9 mouse cellular contexts compared by ENCODE assay signal in the genomic region with DNA sequence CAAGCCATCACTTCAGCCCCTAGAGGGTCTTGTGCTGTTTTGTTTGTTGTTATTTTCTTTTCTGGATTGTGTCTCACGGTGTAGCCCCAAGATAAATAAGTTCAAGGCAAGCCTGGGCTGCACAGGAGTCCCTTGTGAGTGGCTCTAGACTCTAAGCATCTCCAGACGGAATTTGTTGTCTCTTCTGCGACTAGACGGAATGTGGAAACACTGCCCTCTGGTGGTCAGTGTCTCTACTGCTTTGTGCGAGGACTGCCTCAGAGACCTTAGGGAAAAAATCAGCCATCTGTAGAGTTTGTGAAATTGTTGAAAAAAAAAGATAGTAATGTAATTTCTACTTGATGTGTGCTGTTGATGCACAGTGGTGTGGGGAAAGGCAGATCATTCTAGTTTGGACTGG. TPM values are rescaled to one million over a fixed set of nuclear protein-coding genes. Genes with fewer than 3 reads are reported as not detected.
DNase-seq lines count a peak whose midpoint lies in the region; ATAC-seq and TF ChIP-seq lines count a peak whose summit lies in the region.
"Had no signal": no experiment of that assay in that cellular context is flagged by ENCODE, and none has a peak within 500 bp of the region (broad histone marks: within the 10 kb centered on the region; RNA-seq: fewer than 3 reads in every experiment).

No protein-coding gene starts in this region.

- no peak for TF ChIP-seq POLR2A in cortical plate, adult 2 months (IDR thresholded peaks at IDR 0.05; ENCODE audit: extremely low read depth, insufficient read depth, low read length)

- peak; percentile 85 for TF ChIP-seq CTCF in cortical plate, adult 2 months (IDR thresholded peaks at IDR 0.05; ENCODE audit: extremely low read depth, insufficient read depth, low read length)
- TF ChIP-seq CTCF in liver, postnatal 0 days (IDR thresholded peaks at IDR 0.05; ENCODE audit: low read depth) = peak; percentile 88

- H3K4me2 ChIP-seq in kidney, embryonic 15.5 days = no peak overlapping the region
- no peak overlapping the region for H3K4me2 ChIP-seq in liver, postnatal 0 days (ENCODE audit: low read depth, low read length)

- H3K36me3 ChIP-seq in kidney, embryonic 15.5 days = no peaks in the 10 kb centered on the region
- H3K36me3 ChIP-seq in liver, postnatal 0 days (replicated peaks; ENCODE audit: insufficient read depth, low read length) = no peaks in the 10 kb centered on the region

- no peak overlapping the region for H3K27ac ChIP-seq in cortical plate, adult 2 months (ENCODE audit: insufficient read depth, low read length)
- H3K27ac ChIP-seq in kidney, embryonic 15.5 days = no peak overlapping the region
- no peak overlapping the region for H3K27ac ChIP-seq in liver, postnatal 0 days (ENCODE audit: low read depth)

- DNase-seq in CD4-positive, CD25-positive, alpha-beta regulatory T cell, adult 2 months (ENCODE audit: low read depth, low spot score) = peak; percentile 85
- peak; percentile 56 to 88 for DNase-seq in adrenal gland, adult (ENCODE audit: inconsistent age in 2 of 2, low spot score in 1 of 2)
- DNase-seq in gastrocnemius, postnatal 25 days = peak; percentile 12
- peak; percentile 74 for DNase-seq in liver, postnatal 0 days
- DNase-seq in retina, adult 2 months (ENCODE audit: low read depth, low spot score) = peak; percentile 47
- peak; percentile 72 for DNase-seq in thymus, postnatal 14 days

- TF ChIP-seq EP300 in liver, postnatal 0 days (IDR thresholded peaks at IDR 0.05; ENCODE audit: low read depth) = no peak

- no peak overlapping the region for H3K4me3 ChIP-seq in cortical plate, adult 2 months (ENCODE audit: insufficient read depth, low read length)
- no peak overlapping the region for H3K4me3 ChIP-seq in kidney, embryonic 15.5 days (replicated peaks)
- no peak overlapping the region for H3K4me3 ChIP-seq in liver, postnatal 0 days (ENCODE audit: low read depth, low read length)

- H3K9ac ChIP-seq in kidney, embryonic 15.5 days = no peak overlapping the region
- no peak overlapping the region for H3K9ac ChIP-seq in liver, postnatal 0 days (replicated peaks)

- peaks cover 3% of the 10 kb centered on the region; the same call in 1 of the 2 replicates for H3K27me3 ChIP-seq in kidney, embryonic 15.5 days
- H3K27me3 ChIP-seq in liver, postnatal 0 days (ENCODE audit: insufficient read depth, low read length) = no peaks in the 10 kb centered on the region

- H3K9me3 ChIP-seq in kidney, embryonic 15.5 days (replicated peaks) = no peaks in the 10 kb centered on the region
- H3K9me3 ChIP-seq in liver, postnatal 0 days (ENCODE audit: low read length) = no peaks in the 10 kb centered on the region

- ATAC-seq in kidney, embryonic 15.5 days (replicated peaks; ENCODE audit: low FRiP score) = peak; percentile 40; the same call in 1 of the 2 replicates
- no peak for ATAC-seq in liver, postnatal 0 days

- H3K4me1 ChIP-seq in cortical plate, adult 2 months (ENCODE audit: control insufficient read depth, insufficient read depth, low read length) = no peaks in the 10 kb centered on the region
- H3K4me1 ChIP-seq in kidney, embryonic 15.5 days = no peaks in the 10 kb centered on the region
- H3K4me1 ChIP-seq in liver, postnatal 0 days (ENCODE audit: insufficient read depth) = no peaks in the 10 kb centered on the region

- WGBS in kidney, embryonic 15.5 days = 0% methylated on average over 5 of the region's 5 CpGs
- 4% methylated on average over 5 of the region's 5 CpGs for WGBS in liver, postnatal 0 days (ENCODE audit: insufficient replicate concordance)

RNA-seq across cellular contexts. Expression of gene Arpc1a, which starts 13.9 kb away (rescaled TPM):
- 253 and 254 TPM in 2 replicates for polyA plus RNA-seq in cortical plate, adult 2 months (2012; rRNA removed)
- 10 to 100 TPM; 26.6 to 32.2 TPM for total RNA-seq in gastrocnemius, postnatal 25 days (2021)
- polyA plus RNA-seq in kidney, embryonic 15.5 days (2015; fragmentation: Nextera tagmentation; extraction: Ambion mirVana) = 138 and 140 TPM in 2 replicates
- polyA plus RNA-seq in liver, postnatal 0 days (2015; fragmentation: Nextera tagmentation; extraction: Ambion mirVana) = 49.1 and 51.1 TPM in 2 replicates

RNA-seq across cellular contexts. Expression of gene Kpna7, which starts 14.1 kb away (rescaled TPM):
- not detected in 2 replicates for polyA plus RNA-seq in cortical plate, adult 2 months (2012; rRNA removed)
- total RNA-seq in gastrocnemius, postnatal 25 days (2021) = not detected
- polyA plus RNA-seq in kidney, embryonic 15.5 days (2015; fragmentation: Nextera tagmentation; extraction: Ambion mirVana) = not detected in 2 replicates
- polyA plus RNA-seq in liver, postnatal 0 days (2015; fragmentation: Nextera tagmentation; extraction: Ambion mirVana) = not detected in 2 replicates
- total RNA-seq: left cerebral cortex, adult 8-10 months had no signal

RNA-seq across cellular contexts. Expression of gene 1700018F24Rik, which starts 26.9 kb away (rescaled TPM):
- not detected in 2 replicates for polyA plus RNA-seq in cortical plate, adult 2 months (2012; rRNA removed)
- total RNA-seq in gastrocnemius, postnatal 25 days (2021) = not detected
- polyA plus RNA-seq in kidney, embryonic 15.5 days (2015; fragmentation: Nextera tagmentation; extraction: Ambion mirVana) = not detected in 2 replicates
- not detected in 2 replicates for polyA plus RNA-seq in liver, postnatal 0 days (2015; fragmentation: Nextera tagmentation; extraction: Ambion mirVana)
- total RNA-seq: left cerebral cortex, adult 8-10 months had no signal

RNA-seq across cellular contexts. Expression of gene Gm4871, which starts 37.2 kb away (rescaled TPM):
- polyA plus RNA-seq in cortical plate, adult 2 months (2012; rRNA removed) = not detected in 2 replicates
- total RNA-seq in gastrocnemius, postnatal 25 days (2021) = not detected
- not detected in 2 replicates for polyA plus RNA-seq in kidney, embryonic 15.5 days (2015; fragmentation: Nextera tagmentation; extraction: Ambion mirVana)
- polyA plus RNA-seq in liver, postnatal 0 days (2015; fragmentation: Nextera tagmentation; extraction: Ambion mirVana) = not detected in 2 replicates
- total RNA-seq: left cerebral cortex, adult 8-10 months had no signal

RNA-seq across cellular contexts. Expression of gene Arpc1b, which starts 44.3 kb away (rescaled TPM):
- polyA plus RNA-seq in cortical plate, adult 2 months (2012; rRNA removed) = 74.5 and 84.6 TPM in 2 replicates
- 10 to 100 TPM; 32.4 to 46.8 TPM for total RNA-seq in gastrocnemius, postnatal 25 days (2021)
- polyA plus RNA-seq in kidney, embryonic 15.5 days (2015; fragmentation: Nextera tagmentation; extraction: Ambion mirVana) = 294 and 313 TPM in 2 replicates
- polyA plus RNA-seq in liver, postnatal 0 days (2015; fragmentation: Nextera tagmentation; extraction: Ambion mirVana) = 157 and 181 TPM in 2 replicates

Comparison
In these comparisons a context has a peak if more than half of its experiments do, and no peak if none do; other contexts are left out.
1. DNase-seq: peak in every context shown above with its lines; median percentile 85 in CD4-positive, CD25-positive, alpha-beta regulatory T cell, adult 2 months; 74 in liver, postnatal 0 days; 72 in adrenal gland, adult; 72 in thymus, postnatal 14 days; 47 in retina, adult 2 months; 12 in gastrocnemius, postnatal 25 days.